Mouse (Mus musculus): ENCODE measurements around the gene Slc6a9. TPM values are rescaled to one million over a fixed set of nuclear protein-coding genes. Genes with fewer than 3 reads are reported as not detected.
A peak's percentile ranks its signal among the peaks of the same experiment; 100 is the strongest.

Slc6a9 gene
- polyA plus RNA-seq, 2 experiments = 31.5 to 56.3 TPM

GRCm38 (mm10) chr4:117831920-117832691 lies 2.2 kb upstream of the Slc6a9 start:
- WGBS (ENCODE audit: insufficient replicate concordance) = 15% methylated on average over 9 of the region's 9 CpGs
- Histone ChIP-seq H3K9me3 (ENCODE audit: control insufficient read depth, low read length) (no peaks in the 10 kb centered on the region), H3K27ac (peak overlapping the region; percentile 99), H3K4me1 (replicated peaks; ENCODE audit: control insufficient read depth in 2 of 2, insufficient read depth in 2 of 2, low read length in 1 of 2) (peaks cover 62 to 63% of the 10 kb centered on the region in 2 experiments), H3K4me3 (ENCODE audit: insufficient read depth in 1 of 2, low read depth in 2 of 2, low read length in 2 of 2) (peak overlapping the region; percentile 28 to 40), H3K36me3 (replicated peaks; ENCODE audit: control insufficient read depth, insufficient read depth, low read depth) (no peaks in the 10 kb centered on the region; the same call in 1 of the 2 replicates), H3K9ac (replicated peaks) (peak overlapping the region; percentile 80), H3K27me3 (ENCODE audit: control insufficient read depth, insufficient read depth, low read length) (peaks cover 12% of the 10 kb centered on the region), H3K4me2 (ENCODE audit: low read depth) (peak overlapping the region; percentile 87)
- TF ChIP-seq CTCF (IDR thresholded peaks at IDR 0.05; ENCODE audit: low read depth) = no peak
- TF ChIP-seq EP300 (IDR thresholded peaks at IDR 0.05; ENCODE audit: low read depth) = peak; percentile 65
- DNase-seq (ENCODE audit: low read depth in 3 of 3, low spot score in 3 of 3) (peak; percentile 71 to 79 (median 76)), ATAC-seq (ENCODE audit: insufficient read depth) (peak; percentile 50)

- Histone ChIP-seq H3K4me3 (ENCODE audit: insufficient read depth in 1 of 2, low read depth in 2 of 2, low read length in 2 of 2) (peak overlapping the region; percentile 62 to 97), H3K36me3 (replicated peaks; ENCODE audit: control insufficient read depth, insufficient read depth, low read depth) (peaks cover 27% of the 10 kb centered on the region), H3K27ac (peak overlapping the region; percentile 99), H3K9ac (replicated peaks) (peak overlapping the region; percentile 92), H3K27me3 (ENCODE audit: control insufficient read depth, insufficient read depth, low read length) (no peaks in the 10 kb centered on the region), H3K9me3 (ENCODE audit: control insufficient read depth, low read length) (no peaks in the 10 kb centered on the region), H3K4me1 (replicated peaks; ENCODE audit: control insufficient read depth in 2 of 2, insufficient read depth in 2 of 2, low read length in 1 of 2) (peaks cover 68 to 71% of the 10 kb centered on the region in 2 experiments), H3K4me2 (ENCODE audit: low read depth) (peak overlapping the region; percentile 90)
- peak; percentile 75 to 82 (median 81) for DNase-seq (ENCODE audit: low read depth in 3 of 3, low spot score in 3 of 3)
- ATAC-seq (ENCODE audit: insufficient read depth) = peak; percentile 34
- no peak for TF ChIP-seq EP300 (IDR thresholded peaks at IDR 0.05; ENCODE audit: low read depth)
- no peak for TF ChIP-seq CTCF (IDR thresholded peaks at IDR 0.05; ENCODE audit: low read depth)
- 2% methylated on average over 36 of the region's 36 CpGs for WGBS (ENCODE audit: insufficient replicate concordance)
These were observed 682 bp downstream of the Slc6a9 start for GRCm38 (mm10) chr4:117834845-117835530.

- H3K9ac ChIP-seq (replicated peaks) = peak overlapping the region; percentile 92
- peak overlapping the region; percentile 90 for H3K4me2 ChIP-seq (ENCODE audit: low read depth)
- ATAC-seq (ENCODE audit: insufficient read depth) (peak; percentile 66), DNase-seq (ENCODE audit: low read depth in 3 of 3, low spot score in 3 of 3) (peak; percentile 66 to 70 (median 67))
- peaks cover 64 to 69% of the 10 kb centered on the region in 2 experiments for H3K4me1 ChIP-seq (replicated peaks; ENCODE audit: control insufficient read depth in 2 of 2, insufficient read depth in 2 of 2, low read length in 1 of 2)
- WGBS (ENCODE audit: insufficient replicate concordance) = under 1% methylated on average over 60 of the region's 60 CpGs
- TF ChIP-seq CTCF (IDR thresholded peaks at IDR 0.05; ENCODE audit: low read depth) (0 out of 2 replicates have a peak, but pooled peaks have one; percentile 1), EP300 (IDR thresholded peaks at IDR 0.05; ENCODE audit: low read depth) (peak; percentile 87)
- H3K27me3 ChIP-seq (ENCODE audit: control insufficient read depth, insufficient read depth, low read length) = no peaks in the 10 kb centered on the region
- H3K36me3 ChIP-seq (replicated peaks; ENCODE audit: control insufficient read depth, insufficient read depth, low read depth) = peaks cover 33% of the 10 kb centered on the region
- H3K4me3 ChIP-seq (ENCODE audit: insufficient read depth in 1 of 2, low read depth in 2 of 2, low read length in 2 of 2) = peak overlapping the region; percentile 62 to 97
- H3K27ac ChIP-seq = peak overlapping the region; percentile 99
- H3K9me3 ChIP-seq (ENCODE audit: control insufficient read depth, low read length) = no peaks in the 10 kb centered on the region
These were observed 1.3 kb downstream of the Slc6a9 start for GRCm38 (mm10) chr4:117835531-117836111.

GRCm38 (mm10) chr4:117836204-117836767 lies 2.0 kb downstream of the Slc6a9 start:
- WGBS (ENCODE audit: insufficient replicate concordance) = under 1% methylated on average over 48 of the region's 48 CpGs
- peaks cover 57 to 62% of the 10 kb centered on the region in 2 experiments for H3K4me1 ChIP-seq (replicated peaks; ENCODE audit: control insufficient read depth in 2 of 2, insufficient read depth in 2 of 2, low read length in 1 of 2)

More at GRCm38 (mm10) chr4:117836204-117836767, 2.0 kb downstream of the Slc6a9 start:
- Histone ChIP-seq H3K4me2 (ENCODE audit: low read depth) (peak overlapping the region; percentile 90), H3K36me3 (replicated peaks; ENCODE audit: control insufficient read depth, insufficient read depth, low read depth) (peaks cover 40% of the 10 kb centered on the region), H3K27ac (peak overlapping the region; percentile 99), H3K9ac (replicated peaks) (peak overlapping the region; percentile 92), H3K9me3 (ENCODE audit: control insufficient read depth, low read length) (no peaks in the 10 kb centered on the region), H3K4me3 (ENCODE audit: insufficient read depth in 1 of 2, low read depth in 2 of 2, low read length in 2 of 2) (peak overlapping the region; percentile 62 to 97), H3K27me3 (ENCODE audit: control insufficient read depth, insufficient read depth, low read length) (no peaks in the 10 kb centered on the region)
- peak; percentile 74 for ATAC-seq (ENCODE audit: insufficient read depth)
- TF ChIP-seq CTCF (IDR thresholded peaks at IDR 0.05; ENCODE audit: low read depth) (no peak), EP300 (IDR thresholded peaks at IDR 0.05; ENCODE audit: low read depth) (no peak)
- peak; percentile 80 to 92 (median 85) for DNase-seq (ENCODE audit: low read depth in 3 of 3, low spot score in 3 of 3)
